Mouse (Mus musculus) ovary, postnatal 36 days (tissue): ENCODE data around the gene Col6a6.

ENCODE experiments used
- DNase-seq: peaks from one replicate; pipeline ENCODE4 v3.0.0; 2022; ENCODE audit warnings: low spot score, mixed read lengths

Col6a6 gene

DNA sequence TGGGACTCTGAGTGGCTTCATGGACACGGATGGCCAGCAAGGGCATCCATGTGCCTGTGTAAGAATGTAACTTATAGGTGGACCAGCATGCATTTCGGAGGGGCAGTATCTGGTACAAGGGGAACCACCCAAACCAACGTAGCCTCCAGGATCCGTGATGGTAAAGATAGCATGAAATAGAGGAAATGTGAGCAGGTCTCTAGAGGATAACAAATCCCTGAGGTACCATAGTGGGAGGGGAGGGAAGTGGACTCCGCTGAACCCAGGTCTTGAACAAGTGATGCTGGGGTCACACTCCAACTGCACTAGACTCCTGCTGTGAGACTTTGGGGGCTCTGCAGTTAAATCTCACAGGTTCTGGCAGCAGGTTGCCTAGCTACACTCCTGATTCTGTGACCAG is 27.7 kb downstream of the Col6a6 start:
- DNase-seq = no peak

DNA sequence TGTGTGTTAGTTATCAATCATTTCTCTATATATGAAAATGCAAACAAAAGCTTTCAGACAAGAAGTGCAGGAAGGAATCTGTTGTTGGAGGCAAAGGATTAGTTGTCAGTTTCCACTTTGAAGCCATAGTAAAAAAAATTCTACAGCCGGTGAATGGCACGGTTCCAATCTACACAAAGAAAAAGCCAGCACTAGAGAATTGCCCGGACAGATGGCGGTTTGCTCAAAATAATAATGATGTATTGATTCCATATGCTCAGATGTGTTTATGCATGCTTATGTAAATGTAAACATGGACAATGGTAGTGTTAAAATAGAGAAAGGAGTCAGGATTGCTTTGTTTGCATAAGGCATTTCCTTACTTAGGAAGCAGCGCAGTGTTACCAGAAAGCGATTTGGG is 31.8 kb downstream of the Col6a6 start:
- no peak for DNase-seq

DNA sequence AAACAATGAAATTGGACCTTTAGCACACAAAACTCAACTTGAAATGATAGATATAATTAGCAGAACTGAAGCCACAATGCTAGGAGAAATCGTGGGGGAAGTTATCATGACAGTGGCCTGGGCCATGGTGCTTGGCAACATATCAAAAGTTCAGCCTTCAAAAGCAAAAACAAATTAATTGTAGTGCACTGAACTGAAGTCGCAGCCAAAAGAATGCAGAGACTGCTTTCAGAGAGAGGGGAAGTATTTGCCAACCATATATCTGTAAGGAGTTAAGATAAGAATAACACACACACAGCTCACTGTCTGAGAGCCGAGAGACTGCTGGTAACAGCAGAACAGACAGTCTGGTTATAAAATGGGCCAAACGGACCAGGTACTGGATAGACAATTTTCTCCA is 33.0 kb downstream of the Col6a6 start:
- no peak for DNase-seq

DNA sequence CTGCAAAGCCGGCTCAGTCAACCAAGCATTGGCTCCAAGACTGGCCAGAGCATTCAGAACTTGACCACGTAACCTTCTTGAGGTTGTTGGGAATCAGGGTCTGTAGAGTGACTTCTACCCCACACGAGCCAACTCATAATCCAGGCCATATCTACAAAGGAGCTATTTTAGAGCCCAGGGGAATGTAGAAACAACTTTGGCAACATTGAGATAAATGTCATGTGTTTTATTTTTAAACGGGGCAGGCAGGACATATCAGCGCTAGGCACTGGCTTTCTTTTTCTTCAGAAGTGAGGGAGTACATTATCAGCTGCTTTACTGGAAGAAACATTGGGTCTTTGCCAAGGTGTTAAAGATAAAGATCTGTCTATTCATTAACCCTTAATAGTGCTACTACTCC is 36.1 kb downstream of the Col6a6 start:
- no peak for DNase-seq

DNA sequence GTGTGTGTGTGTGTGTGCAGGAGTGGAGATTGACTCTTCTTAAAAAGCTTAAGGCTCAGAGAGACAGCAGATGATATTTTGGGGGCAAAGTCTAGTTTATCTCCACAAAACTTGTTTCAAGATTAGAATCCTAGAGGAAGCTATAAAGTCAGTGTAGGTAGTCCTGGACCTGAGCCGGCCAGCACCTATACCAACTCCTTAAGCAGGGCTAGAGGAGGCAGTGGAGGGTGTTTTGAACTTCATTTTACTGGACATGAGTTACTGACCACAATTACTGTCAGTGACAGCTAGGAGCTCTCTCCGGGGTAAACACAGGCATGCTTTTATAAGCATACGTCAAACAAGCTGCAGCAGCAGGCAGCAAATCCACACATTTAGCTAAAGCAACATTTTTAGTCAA is 39.8 kb downstream of the Col6a6 start:
- no peak for DNase-seq

DNA sequence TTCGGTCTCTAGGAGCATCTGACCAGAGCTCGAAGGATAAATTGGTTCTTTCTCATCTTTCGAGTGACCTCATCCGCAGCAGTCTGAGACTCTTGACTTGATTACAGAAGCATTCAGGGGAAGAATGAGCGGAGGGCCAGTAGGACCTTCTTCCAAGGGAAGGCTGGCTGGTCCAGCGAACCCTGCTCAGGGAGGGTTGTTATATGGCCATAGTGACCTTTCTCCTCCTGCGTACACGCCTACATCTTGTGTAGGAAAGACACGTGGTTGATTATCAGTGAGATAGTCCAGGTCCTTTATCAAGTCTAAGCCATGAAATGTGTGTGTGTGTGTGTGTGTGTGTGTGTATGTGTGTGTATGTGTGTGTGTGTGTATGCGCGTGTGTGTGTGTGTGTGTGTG is 40.2 kb downstream of the Col6a6 start:
- DNase-seq = no peak

DNA sequence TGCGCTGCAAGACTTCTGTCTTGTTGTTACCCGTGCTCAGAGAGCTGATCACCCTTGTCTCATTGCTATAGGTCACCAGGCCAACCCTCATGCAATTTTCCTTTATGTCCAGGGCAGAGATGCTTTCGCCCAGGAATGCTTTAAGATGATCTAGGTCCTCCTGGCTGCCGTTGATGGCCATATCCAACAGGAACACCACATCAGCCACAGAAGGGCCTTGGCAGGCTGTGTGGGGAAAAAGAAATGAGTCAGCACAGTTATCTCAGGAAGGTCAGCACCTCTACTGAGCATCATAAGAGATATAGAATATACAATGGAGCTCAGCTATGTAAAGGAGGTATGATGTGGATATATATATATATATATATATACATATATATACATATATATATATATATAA is 43.9 kb downstream of the Col6a6 start:
- DNase-seq = no peak

DNA sequence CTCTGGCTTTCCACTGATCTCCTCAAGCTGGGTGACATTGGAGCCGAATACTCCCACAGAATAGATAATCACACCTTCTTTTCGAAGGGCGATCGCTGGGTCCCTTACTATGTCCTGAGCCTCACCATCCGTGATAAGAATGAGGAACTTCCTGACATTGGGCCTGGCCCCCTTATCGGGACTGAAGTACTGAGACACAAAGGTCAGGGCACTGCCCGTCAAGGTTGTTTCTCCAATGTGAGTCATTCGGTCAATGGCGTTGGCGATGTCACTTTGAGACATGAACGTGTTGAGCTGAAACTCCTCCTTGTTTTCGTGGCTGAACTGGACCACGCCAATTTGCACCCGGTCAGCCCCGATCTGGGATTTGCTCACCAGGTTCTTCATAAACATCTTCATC is 47.3 kb downstream of the Col6a6 start:
- no peak for DNase-seq

DNA sequence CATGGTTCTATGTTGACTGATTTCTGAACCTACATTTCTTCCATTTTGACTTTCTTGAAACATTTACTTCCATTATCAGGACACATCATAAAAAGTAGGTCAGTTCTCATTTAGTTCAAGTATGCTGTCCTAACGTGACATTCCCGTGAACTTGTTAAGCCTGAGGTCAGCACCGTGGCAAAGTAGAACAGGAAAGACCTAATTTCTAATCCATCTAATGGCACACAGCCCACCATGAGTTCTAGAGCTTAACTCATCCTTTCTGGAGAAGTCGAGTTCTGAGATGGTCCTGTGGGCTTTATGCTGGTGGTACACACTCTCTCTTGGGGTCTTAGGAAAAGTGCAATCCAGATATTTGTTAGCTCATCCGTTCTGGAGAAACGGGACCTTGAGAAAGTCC is 49.2 kb downstream of the Col6a6 start:
- DNase-seq = no peak

DNA sequence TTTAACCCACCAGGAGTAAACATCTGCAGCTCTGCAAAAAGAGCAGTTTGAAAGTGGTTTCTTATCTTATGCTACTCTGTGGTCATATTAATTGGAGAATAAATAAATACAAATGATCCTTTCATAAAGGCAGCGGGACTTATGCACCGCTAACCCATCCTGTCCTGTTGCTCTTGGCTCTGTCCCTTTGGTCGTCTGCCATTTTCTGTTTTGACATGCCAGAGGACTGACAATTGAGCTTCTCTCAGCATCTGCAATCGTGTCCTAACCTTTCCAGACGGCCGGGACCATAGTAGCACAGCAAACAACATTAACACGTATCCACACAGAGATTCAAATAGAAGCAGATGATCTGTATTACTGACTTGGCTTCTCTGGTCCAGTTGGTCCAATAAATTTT is 53.1 kb downstream of the Col6a6 start:
- DNase-seq = no peak

DNA sequence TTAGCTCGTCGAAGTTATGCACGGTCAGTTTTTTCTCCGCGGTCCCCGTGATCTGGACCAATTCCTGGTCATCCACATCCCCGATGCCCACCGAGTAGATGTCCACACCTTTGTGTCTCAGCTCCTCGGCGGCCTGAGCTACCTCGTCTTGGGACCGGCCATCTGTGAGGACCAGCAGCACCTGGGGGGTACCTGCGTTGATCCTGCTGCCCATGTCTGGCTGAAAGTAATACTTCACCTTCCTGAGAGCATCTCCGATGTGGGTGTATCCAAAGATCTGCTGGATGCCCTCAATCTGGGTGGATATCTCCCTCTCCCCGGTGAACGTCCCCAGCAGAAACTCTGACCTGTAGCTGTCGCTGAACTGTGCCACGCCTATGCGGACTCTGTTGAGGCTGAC is 53.6 kb downstream of the Col6a6 start:
- DNase-seq = no peak

DNA sequence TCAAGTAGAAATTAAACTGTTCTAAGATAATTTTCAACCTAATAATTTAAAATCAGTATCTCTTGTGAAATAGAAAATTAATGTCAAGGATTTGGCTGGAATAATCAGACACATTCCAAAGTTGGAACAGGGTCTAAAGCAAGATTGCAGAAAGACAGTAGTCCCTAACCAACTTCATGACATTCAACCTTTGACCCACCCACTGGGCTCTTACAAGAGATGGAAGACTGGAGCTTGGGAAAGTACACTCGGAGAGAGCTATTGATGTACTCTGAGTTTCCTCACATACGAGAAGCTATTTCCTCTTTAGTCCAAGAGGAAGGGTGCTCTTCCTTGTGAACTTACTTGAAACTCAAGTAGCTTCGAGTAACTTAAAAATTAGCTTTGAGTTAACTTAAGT is 56.6 kb downstream of the Col6a6 start:
- no peak for DNase-seq

DNA sequence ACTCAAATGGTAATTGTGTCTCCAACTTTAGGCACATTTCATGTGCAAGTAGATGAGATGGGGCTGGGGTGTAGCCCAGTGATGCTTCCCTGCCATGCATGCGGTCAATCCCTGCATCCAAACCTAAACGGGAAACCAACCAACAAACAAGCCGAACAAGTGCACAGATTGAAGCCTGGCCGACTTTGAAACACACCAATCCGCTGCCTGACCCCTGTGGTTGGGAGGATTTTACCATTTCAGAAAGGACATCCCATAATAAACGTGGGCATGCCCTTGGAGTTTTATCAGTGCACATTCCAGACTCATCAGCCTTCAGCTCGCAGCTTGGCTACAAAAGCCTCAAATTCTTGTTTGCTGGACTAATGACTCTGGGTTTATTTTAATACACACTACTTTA is 57.3 kb downstream of the Col6a6 start:
- DNase-seq = peak; percentile 34

DNA sequence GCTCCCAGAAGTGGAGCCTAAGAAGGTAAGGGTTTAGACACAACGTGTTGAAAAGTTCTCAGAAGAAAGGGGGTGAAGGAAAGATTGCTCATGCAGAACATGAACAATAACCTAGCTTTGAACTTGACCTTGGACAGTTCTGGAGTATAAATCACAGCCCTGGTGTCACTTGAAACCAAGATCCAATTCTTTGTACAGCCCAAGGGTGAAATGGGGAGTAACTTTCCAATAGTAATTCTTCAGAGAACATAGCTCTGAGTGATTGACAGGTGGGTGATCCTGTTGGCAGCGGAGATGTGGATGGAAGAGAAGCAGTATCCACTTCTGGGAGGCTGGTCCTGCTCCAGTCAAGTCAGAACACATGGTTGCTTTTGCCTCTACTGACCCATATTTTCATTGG is 62.1 kb downstream of the Col6a6 start:
- no peak for DNase-seq

DNA sequence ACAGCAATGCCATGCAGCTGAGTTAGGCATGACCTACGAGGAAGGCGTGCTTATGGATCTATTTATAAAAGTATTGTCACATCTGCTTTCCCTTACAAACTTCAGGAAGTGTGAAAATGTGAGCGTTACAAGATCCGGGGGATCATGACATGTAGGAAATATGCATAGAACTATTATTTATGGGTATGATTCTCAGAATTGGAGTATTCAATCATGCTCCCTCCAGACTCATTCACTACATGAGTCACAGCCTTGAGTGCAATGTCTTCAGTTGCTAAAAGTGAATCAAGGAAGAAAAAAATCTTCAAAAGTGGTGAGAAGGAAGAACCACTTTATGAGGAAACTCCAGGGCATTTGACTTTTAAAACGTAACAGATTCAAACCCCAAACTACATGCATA is 63.3 kb downstream of the Col6a6 start:
- DNase-seq = no peak

DNA sequence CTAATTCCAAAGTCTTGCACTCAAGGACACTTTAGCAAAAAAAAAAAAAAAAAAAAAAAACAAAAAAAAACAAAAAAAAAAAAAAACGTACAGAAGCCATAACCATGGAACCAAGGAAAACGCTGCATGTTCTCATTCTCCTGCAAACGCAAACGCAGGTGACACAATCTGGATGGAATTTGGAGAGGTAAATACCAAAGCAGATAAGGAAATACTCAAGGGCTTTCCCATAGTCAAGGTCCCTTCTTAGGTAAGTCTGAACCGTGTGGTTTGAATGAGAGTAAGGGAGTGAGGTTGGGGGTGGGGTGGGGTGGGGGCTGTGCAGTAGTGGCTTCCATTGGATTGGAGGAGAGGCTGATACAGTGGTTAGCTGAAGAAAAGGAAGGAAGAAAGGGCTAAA is 63.8 kb downstream of the Col6a6 start:
- no peak for DNase-seq

DNA sequence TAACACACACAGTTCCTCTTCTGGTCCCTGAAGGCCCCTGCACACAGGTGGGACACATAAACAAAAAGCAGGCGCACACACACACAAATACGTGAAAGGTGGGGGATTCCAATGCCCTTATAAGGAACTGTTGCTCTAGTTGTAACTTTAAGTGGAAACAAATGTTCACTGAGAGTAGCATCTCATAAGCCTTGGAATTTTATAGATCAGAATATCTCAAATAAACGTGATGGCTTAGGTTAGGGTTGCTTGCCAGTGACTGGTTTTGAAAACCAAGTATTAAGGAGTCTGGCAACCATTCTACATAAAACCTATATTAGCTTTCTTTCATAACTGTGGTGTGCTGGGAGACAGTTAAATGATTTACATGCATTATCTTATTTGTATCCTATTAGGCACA is 64.3 kb downstream of the Col6a6 start:
- DNase-seq = no peak

DNA sequence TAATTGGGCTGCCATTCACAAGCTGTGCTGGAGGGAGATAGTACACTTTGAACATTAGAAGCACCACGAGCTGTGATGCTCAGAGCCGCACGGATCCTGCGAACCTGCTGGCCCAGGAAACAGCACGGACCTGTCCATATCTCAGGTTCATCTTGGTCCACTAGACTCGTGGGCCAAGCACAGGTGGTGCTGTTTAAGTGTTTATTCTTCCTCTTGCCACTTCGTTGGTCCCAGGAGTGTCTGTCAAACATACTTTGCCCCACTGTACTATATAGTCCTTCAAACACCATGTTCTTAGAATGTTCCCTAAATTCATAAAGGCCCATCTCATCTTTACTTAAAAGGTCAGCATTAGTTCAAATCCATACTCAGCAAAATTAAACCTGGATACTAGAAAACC is 65.7 kb downstream of the Col6a6 start:
- no peak for DNase-seq

DNA sequence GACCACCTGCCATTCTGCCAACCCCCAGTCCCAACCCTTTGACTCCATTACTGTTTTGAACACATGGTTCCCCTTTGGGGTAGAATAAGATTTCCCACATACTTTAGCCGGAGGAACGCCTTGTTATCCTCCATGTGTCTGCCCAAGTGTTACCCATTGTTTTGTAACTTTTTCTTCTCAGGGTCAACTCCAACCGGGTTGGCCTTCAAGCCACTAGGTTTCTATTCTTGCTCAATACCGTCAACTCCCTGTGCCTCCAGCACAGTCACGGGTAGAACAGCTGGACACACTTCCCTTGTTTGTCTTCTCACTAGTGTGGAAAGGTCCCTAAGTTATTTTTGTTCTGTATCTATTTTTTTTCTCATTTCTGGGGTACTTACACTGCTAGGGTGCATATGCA is 69.1 kb downstream of the Col6a6 start:
- no peak for DNase-seq

DNA sequence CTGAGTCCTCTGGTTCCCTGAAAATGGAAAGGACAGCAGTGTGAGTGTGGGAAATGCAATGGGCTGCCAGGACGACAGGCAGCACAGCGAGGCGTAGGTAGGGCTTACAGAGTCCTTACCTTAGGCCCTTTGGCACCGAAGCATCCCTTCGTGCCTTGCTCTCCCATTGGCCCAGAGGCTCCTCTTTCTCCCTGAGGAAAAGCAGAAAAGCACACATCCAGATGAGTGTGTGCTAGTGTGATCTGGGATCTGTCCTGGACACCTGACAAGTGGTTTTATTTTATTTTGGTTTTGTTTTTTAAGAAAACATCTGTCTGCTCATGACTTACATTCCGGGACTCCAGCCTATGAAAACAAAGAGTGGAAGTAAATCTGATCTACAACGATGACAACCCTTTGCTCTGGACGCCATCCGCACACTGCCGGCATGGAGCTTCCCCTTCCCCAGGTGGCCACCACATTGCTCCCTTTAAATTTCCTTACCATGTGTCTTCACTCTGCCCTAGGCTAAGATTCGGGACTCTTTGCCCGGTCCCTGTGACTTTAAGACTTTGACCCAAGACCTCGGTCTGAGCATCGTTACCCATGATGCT is 69.7 kb downstream of the Col6a6 start:
- no peak for DNase-seq

DNA sequence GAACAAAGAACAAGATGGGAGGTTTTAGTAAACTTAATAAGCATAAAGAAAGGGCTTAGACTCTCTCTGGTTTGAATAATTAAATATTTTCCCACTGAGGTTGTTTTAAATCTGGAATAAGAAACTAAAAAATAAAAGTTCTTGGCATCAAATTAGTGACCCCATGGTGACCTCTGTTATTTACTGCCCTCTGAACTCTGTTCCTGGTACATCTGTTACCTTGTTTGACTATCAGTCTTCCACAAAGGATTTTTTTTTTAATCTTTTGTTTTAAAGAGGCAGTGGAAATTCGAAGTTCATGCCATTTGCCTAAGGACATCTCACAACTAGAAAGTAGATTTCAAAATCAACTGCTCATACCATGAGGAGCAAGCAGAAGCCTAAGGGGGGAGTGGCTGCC is 73.7 kb downstream of the Col6a6 start:
- DNase-seq = no peak

DNA sequence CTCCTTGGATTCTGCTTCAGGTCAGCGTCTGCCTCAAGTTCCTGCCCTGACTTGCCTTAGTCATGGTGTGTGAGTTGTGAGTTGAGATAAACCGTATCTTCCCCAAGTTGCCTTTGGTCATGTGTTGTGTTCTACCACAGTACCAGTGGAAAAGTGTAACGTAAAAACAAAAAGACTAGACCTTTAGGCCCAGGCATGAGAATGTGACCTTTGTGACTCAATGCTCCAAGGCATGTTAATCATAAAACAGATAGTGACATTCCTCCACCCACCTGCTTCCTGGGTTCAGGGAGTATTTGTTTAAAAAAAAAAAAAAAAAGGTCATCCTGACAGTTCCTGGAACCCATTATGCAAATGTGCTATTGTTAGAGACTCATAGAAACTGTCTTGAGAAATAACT is 82.1 kb downstream of the Col6a6 start:
- DNase-seq = no peak

DNA sequence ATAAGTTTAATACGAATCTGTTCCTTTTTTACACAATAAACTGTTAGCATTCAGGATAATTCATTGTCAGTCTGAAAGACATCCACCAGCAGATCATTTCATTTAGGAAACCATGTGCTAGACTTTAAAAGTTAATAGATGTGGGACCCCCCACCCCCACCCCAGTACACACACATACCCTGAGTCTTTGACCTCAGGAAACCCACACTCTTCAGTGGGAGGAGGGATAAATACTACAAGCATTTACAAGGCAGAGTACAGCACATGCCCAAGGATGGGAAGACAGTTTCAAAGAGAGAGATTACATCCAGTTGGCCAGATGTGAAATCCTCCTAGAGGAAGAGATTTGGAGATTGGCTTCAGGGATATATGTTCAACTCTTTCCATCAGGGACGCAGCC is 87.5 kb downstream of the Col6a6 start:
- no peak for DNase-seq

DNA sequence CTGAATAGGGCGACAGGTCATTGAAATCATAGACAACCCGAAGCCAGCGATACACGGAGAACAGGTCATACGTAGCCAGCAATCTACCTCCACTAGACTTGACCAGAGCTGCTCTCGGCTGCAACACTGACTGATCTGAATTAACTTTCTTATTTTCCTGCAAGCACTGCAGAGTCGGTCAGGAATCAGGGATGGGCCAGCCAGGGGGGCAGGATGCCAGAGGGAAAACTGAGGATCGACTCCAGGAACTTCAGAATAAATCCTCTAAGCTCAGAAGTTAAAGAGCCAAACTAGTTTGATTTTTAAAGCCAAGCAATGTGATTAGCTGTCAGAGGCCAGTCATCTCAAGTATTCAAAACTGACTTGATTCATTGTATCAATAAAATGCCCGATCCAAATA is 88.5 kb downstream of the Col6a6 start:
- no peak for DNase-seq

DNA sequence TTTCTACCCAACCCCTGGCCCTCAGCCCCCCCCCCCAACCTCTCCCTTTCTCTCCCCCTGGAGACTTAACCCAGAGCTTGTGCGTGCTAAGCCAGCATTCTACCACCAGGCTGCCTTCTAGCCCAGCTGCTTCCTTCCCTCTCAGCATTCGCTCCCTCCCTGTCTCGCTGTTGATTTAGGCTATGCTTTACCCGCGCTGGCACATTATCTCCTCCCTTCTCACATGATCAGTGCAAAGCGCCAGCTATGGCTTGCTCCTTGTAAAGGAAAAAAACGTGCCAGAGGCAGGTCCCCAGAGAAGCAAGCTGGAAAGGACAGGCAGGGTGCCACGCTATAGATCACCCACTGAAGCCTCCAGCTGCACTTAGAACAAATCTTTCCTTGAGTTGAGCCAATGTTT is 90.5 kb downstream of the Col6a6 start:
- DNase-seq = no peak
